Mouse (Mus musculus): Measurements from ENCODE around the gene Gabrg3.

Gabrg3 gene

DNA sequence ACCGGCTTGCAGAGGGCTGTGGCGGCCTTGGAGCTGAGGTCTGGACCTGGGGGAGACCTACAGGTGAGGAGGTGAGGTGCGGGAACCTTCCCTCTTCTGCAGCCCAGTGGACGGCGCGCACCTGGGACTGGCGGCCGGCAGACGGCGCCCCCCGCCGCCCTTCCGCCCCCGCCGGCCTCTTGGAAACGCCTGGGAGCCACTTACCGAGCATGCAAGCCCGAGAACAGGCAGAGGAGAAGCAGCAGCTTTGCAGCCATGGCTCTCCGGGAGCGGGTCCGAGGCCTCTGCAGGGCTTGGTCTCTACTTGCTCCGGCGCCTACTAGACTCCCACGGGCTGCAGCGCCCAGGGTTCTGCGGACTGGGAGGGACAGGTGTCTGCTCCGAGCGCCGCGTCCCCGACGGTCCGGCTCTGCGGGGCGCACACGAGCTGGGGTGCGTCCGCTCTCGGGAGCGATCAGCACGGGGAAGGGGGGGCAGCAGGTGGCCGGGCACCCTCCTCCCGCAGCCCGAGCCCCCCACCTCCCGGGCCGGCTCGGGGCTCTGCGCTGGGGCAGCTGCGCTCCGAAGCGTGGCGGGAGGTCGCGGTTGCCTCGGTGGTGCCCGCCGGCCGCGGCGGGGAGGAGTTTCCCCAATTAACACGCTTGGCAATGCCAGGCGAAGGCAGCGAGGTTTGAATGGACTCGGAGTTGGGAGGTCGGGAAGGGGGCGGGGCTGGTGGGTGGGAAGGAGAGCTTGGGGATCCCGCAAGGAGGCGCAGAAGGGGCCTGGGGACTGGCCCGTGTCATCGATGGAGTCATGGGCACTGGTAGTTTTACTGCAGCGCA is at the start of gene Gabrg3:
Gabrg3 (minus strand) TSS at position 672 of the 824 bp plus-strand sequence.
- DNase-seq (ENCODE audit: low spot score in 2 of 2): peak in 1 of 2 experiments; percentile 20

- no peak for DNase-seq (ENCODE audit: low spot score in 2 of 2)
Measured at GRCm38 (mm10) chr7:57422675-57423074, 35.7 kb upstream of the Gabrg3 start.

DNA sequence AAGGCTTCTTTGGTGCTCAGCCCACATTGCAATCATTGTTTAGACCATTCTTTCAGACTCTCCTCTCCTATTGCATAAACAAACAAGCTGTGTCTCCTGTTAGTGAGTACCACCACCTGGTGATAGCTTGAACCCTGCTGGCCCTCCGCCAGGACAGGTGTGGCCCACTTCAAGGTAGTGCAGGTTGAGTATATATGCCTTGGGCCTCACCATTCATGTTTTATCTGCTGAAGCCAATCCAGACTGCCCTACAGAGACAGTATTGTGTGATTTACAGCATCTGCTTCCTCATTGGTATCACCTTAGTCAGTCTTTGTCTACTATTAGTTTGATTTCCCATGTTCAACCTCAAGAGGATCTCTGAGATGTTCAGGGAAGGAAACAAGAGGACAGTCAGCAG is 34.1 kb upstream of the Gabrg3 start:
- no peak for DNase-seq (ENCODE audit: low spot score in 2 of 2)

- DNase-seq (ENCODE audit: low spot score in 2 of 2): no peak
Measured at GRCm38 (mm10) chr7:57419392-57419791, 32.4 kb upstream of the Gabrg3 start, which contains the start of gene Gabrb3. TSS of gene Gabrb3 (plus strand) at chr7:57419692.

- DNase-seq (ENCODE audit: low spot score in 2 of 2): no peak
Measured at GRCm38 (mm10) chr7:57412896-57413295, 25.9 kb upstream of the Gabrg3 start.

GRCm38 (mm10) chr7:57411163-57411562 is 24.2 kb upstream of the Gabrg3 start:
- no peak for DNase-seq (ENCODE audit: low spot score in 2 of 2)

DNA sequence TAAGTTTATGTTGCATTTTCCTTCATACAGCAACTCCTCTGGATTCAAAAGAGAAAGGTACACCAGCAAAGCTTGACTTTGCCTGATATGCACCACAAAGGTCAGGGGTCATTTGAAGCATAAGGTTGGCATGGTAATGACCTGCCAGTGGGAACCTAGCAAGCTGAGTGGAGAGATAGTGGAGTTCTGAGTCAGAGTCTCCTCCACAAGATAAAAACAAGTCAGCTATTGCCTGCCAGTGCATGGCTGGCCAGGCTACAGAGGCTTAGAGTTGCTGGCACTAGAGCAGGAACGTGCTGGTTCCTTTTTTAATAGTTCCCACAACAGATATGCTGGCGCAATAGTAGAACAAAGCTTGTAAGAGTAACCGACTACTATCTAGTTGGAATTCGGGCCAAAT is 6.6 kb upstream of the Gabrg3 start:
- no peak for DNase-seq (ENCODE audit: low spot score in 2 of 2)

DNA sequence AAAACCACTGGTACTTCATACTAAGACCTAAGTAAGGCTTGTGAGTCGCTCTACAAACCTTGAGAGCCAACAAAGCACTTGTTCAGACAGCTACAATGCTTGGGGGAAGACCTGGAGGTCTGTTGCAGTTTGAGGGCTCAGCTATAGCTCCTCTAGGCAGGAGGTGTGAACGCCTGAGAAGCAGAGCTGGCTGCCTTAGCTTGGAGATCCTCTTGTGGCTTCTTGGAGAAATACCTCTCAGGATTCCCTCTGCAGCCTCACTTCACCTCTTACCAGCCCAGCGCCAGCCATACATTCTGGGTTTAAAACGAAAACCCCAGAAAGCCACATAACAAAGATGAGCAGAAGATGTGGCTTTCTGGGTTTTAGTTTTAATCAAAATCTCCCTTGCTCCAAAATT is 3.1 kb upstream of the Gabrg3 start:
- peak in 1 of 2 experiments; percentile 38 for DNase-seq (ENCODE audit: low spot score in 2 of 2)

- DNase-seq (ENCODE audit: low spot score in 2 of 2): no peak
Measured at GRCm38 (mm10) chr7:57387341-57387654, 310 bp upstream of the Gabrg3 start.

DNA sequence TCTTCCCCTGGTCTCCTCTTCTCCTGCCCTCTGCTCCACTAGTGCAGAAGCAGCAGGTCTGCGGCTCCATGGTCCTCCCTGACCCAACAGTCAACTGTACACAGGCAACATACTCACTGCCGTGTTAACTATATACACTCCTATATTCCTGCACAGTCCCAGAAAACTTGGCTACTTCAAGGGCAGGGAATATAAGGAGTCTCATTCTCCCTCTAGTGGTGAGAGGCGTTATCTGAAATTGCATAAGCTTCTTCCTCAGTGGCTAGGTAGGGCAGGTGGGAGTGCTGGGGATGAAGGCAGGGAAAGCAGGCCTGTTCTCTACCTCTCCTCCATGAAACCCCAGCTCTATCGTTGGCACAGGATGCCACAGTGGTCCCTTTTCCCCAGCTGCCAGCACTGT is 2.9 kb downstream of the Gabrg3 start:
- DNase-seq (ENCODE audit: low spot score in 2 of 2): peak; percentile 23 to 38

DNA sequence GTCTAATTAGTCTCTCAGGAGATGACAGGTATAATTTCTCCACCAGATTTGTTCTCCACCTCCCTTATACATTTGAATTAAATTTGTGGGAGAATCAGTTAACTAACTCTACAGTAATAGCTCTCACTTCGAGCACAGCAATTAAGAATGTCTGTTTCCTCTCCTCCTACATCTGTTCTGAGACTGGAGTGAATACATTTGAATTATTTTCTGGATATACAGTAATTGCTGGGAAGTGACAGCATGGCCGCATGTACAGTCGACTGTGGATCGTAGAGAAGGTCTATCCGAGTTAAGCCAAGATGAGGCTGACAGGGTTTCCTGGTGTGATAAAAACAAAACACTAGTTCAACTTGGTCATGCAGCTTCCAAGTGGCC is 21.0 kb downstream of the Gabrg3 start:
- no peak for DNase-seq (ENCODE audit: low spot score in 2 of 2)

- no peak for DNase-seq (ENCODE audit: low spot score in 2 of 2)
Measured at GRCm38 (mm10) chr7:57365134-57366012, 21.6 kb downstream of the Gabrg3 start.

DNA sequence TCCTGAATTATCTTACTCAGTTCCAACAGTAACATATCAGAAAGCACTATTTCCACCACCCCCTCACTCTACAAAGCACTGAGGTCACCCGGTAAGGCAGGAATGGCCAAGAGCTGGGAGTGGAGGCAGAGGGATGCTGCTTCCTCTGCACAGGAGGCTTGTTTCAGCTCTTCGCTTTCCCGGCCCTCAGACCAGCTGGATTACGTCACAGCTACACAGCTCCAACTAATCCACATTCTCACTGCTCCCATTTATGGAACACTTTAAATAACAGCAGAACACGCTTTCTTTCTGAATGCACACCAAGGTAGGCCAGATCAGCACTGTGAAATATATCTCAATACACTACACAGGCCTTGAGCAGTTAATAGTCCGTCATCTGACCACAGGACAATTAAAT is 23.2 kb downstream of the Gabrg3 start:
- DNase-seq (ENCODE audit: low spot score in 2 of 2): peak in 1 of 2 experiments; percentile 3

GRCm38 (mm10) chr7:57357871-57358540 is 29.0 kb downstream of the Gabrg3 start:
- DNase-seq (ENCODE audit: low spot score in 2 of 2): no peak

DNA sequence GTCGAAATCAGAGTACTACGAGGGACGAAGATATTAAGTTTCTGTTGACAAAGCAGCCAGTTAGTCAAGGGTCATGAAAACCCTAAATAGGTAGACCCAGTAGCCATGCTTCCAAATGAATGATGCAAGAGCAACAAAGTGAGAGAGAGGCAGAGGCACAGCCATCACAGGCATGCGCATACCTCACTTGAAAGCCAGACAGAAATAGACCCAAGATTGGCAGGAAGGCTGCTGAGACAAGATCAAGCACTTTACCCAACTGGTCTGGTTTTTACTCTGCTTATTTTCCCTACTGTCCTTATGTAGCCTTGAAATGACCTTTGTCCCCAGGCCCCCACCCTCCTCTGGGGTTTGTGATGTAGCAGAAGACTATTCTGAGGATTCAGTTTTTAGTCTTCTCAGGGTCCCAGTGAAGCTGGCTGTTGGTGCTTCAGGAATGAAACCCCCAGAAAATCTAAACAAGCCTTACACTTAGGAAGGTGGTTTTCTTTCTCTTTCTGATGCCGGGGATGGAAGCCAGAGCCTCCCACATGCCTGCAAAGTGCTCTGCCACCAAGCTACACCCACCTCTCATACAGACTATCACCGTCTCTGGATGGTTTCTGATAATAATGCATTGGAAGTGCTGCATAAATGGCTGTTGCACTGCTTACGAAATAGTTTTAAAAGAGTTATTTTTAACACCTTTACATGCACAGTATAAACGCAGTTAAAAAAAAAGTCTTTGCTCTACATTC is 30.3 kb downstream of the Gabrg3 start:
- DNase-seq (ENCODE audit: low spot score in 2 of 2): peak; percentile 16 to 59

GRCm38 (mm10) chr7:57348774-57349173 is 38.2 kb downstream of the Gabrg3 start:
- no peak for DNase-seq (ENCODE audit: low spot score in 2 of 2)

- no peak for DNase-seq (ENCODE audit: low spot score in 2 of 2)
Measured at GRCm38 (mm10) chr7:57341910-57342309, 45.1 kb downstream of the Gabrg3 start.

- no peak for DNase-seq (ENCODE audit: low spot score in 2 of 2)
Measured at GRCm38 (mm10) chr7:57331211-57331610, 55.8 kb downstream of the Gabrg3 start.

- DNase-seq (ENCODE audit: low spot score in 2 of 2): peak in 1 of 2 experiments; percentile 7
Measured at GRCm38 (mm10) chr7:57330240-57330639, 56.7 kb downstream of the Gabrg3 start.

GRCm38 (mm10) chr7:57324473-57324872 is 62.5 kb downstream of the Gabrg3 start:
- DNase-seq (ENCODE audit: low spot score in 2 of 2): no peak

DNA sequence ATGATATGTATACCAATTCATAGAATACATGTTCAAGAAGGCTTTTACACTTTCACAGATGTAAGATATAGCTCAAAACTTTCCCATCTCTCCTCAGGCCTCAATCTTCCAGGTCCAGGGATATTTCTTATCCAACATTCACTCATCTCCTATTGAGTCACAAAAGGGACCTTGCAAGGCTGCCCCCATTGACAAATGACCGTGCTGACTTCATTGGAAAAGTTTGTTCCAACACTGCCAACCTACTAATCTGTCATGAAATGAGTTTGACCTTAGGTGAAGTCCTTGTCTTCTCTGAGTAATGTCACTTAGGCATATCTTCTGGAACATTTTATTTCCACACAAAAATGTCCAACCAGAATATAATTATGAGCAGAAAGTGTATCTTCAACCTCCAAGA is 64.9 kb downstream of the Gabrg3 start:
- no peak for DNase-seq (ENCODE audit: low spot score in 2 of 2)

DNA sequence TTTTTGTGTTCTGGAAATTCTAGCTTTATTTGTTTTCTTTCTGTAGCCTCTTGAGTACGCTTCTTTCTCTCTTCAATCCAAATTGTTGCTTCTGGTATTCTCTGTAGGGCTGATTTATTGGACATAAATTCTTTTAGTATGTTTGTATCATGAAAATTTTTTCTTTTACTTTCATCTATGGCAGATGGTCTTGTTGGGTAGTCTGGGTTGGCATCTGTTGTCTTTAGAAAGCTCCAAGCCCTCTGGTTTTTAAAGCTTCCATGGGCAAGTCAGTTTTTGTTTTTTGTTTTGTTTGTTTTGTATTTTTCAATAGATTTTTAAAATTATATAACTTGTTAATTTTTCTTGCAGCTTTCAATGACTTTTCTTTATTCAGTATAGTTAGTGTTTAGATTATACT is 72.0 kb downstream of the Gabrg3 start:
- DNase-seq (ENCODE audit: low spot score in 2 of 2): no peak
